Mouse (Mus musculus) kidney, adult 2 months (tissue): ENCODE data around the gene Bcar3. TPM values are rescaled to one million over a fixed set of nuclear protein-coding genes. Genes with fewer than 3 reads are reported as not detected.

Experiments used
- DNase-seq: peaks from one replicate; pipeline ENCODE4 v3.0.0; 2021
- H3K27ac ChIP-seq: fragments of 200-500 bp; 2 replicates; pipeline ENCODE4 v1.5.1; 2012; ENCODE audit warnings: low read depth, low read length, control low read depth, inconsistent platforms; ENCODE audit not compliant: insufficient read depth
- H3K27me3 ChIP-seq: fragments of 200-500 bp; replicated peaks from 2 replicates; pipeline ENCODE4 v1.6.1; 2012; ENCODE audit warnings: mild to moderate bottlenecking, moderate library complexity, low read length, inconsistent platforms; ENCODE audit not compliant: control insufficient read depth, insufficient read depth
- H3K36me3 ChIP-seq: fragments of 200-500 bp; 2 replicates; pipeline ENCODE4 v1.6.1; 2012; ENCODE audit warnings: mild to moderate bottlenecking, moderate library complexity, low read length, inconsistent platforms; ENCODE audit not compliant: control insufficient read depth, insufficient read depth
- H3K4me1 ChIP-seq: fragments of 200-500 bp; 2 replicates; pipeline ENCODE4 v1.6.1; 2011; ENCODE audit warnings: low read length; ENCODE audit not compliant: control insufficient read depth, insufficient read depth
- H3K4me3 ChIP-seq: fragments of 200-500 bp; 2 replicates; pipeline ENCODE4 v1.5.1; 2011; ENCODE audit warnings: mild to moderate bottlenecking, low read depth, low read length, control low read depth; ENCODE audit not compliant: insufficient read depth
- CTCF ChIP-seq: fragments of 200-500 bp; conservative IDR thresholded peaks from 2 replicates; pipeline ENCODE4 v1.5.1; 2011; ENCODE audit warnings: low read depth, mild to moderate bottlenecking, control low read depth, low read length, moderate library complexity, mixed read lengths; ENCODE audit not compliant: insufficient read depth, insufficient read length
- POLR2A ChIP-seq: fragments of 200-500 bp; IDR thresholded peaks from one replicate; pipeline ENCODE4 v1.6.1; 2011; ENCODE audit warnings: low read depth, low read length, control low read depth
- WGBS: fragments of 180-500 bp; shearing (Covaris S2); methylation state at CpG from one replicate; pipeline ENCODE4 v1.1.7; 2018; 5-methylcytosine and 5-hydroxymethylcytosine counted together
- polyA plus RNA-seq: library from polyadenylated mRNA; depleted of rRNA; stranded (reverse); fragments of >200 nt; gene quantifications from 2 replicates; pipeline ENCODE4 v1.2.3, GENCODE M21; 2012

Gene Bcar3
- polyA plus RNA-seq, 1 experiment, result 41.3 TPM

GRCm38 (mm10) chr3:122445696-122446095 is 151.8 kb downstream of the Bcar3 start:
- TF ChIP-seq CTCF, result no peak
- no peak for TF ChIP-seq POLR2A
- Histone ChIP-seq H3K4me3 (no peak overlapping the region), H3K4me1 (no peaks in the 10 kb centered on the region), H3K27me3 (no peaks in the 10 kb centered on the region), H3K27ac (no peak overlapping the region), H3K36me3 (no peaks in the 10 kb centered on the region)
- no peak for DNase-seq
- 68% methylated on average over 11 of the region's 11 CpGs for WGBS

DNA sequence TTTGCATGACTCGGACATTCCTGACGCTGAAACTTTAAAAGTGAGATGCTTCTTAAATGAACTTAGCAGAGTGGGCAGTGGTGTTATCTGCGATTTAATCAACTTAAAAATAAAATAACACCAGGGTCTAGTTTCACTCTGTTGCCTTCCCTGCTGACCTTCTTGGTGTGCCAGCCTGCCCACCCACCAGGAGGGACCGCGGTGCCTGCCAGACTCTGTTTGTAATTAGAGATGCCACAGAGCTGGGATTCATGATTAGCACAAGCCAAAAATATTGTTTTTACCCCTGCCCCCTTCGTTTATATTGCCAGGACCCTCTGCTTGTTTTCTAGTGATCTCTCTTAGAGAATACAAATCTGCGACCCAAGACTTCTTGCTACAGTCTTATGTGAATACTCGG is 152.7 kb downstream of the Bcar3 start:
- H3K4me3 ChIP-seq, result no peak overlapping the region
- no peaks in the 10 kb centered on the region for H3K36me3 ChIP-seq
- H3K27me3 ChIP-seq, result no peaks in the 10 kb centered on the region
- no peaks in the 10 kb centered on the region for H3K4me1 ChIP-seq
- TF ChIP-seq CTCF (no peak), POLR2A (no peak)
- WGBS, result 52% methylated on average over 8 of the region's 8 CpGs
- DNase-seq, result no peak
- no peak overlapping the region for H3K27ac ChIP-seq

GRCm38 (mm10) chr3:122448196-122448595 is 154.3 kb downstream of the Bcar3 start:
- no peak overlapping the region for H3K4me3 ChIP-seq
- WGBS, result 97% methylated on average over 13 of the region's 13 CpGs
- no peak for DNase-seq
- TF ChIP-seq CTCF (no peak), POLR2A (no peak)
- H3K27me3 ChIP-seq, result no peaks in the 10 kb centered on the region
- no peaks in the 10 kb centered on the region for H3K4me1 ChIP-seq
- no peaks in the 10 kb centered on the region for H3K36me3 ChIP-seq
- H3K27ac ChIP-seq, result no peak overlapping the region

DNA sequence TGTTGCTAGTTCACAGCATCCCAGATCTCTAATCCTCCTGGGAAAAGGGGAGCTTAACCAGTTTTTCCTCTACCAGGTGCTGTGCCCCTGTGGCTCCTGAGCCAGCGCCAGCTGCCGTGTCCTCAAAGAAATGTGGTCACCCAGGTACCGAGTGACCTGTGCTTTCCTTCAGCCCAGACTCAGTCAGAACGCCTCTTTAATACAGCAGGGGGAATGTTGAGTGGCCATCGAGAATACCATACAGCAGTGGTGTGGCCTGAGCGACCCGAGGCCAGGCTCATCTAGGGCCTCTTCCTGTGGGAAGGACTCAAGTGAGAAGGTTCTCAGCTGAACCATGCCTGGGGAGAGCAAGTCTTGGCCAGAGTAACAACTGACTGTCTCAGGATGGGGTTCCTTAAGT is 156.1 kb downstream of the Bcar3 start:
- Histone ChIP-seq H3K27ac (no peak overlapping the region), H3K4me1 (no peaks in the 10 kb centered on the region), H3K36me3 (no peaks in the 10 kb centered on the region), H3K27me3 (no peaks in the 10 kb centered on the region), H3K4me3 (no peak overlapping the region)
- no peak for DNase-seq
- no peak for TF ChIP-seq POLR2A
- TF ChIP-seq CTCF, result no peak
- WGBS, result 85% methylated on average over 7 of the region's 7 CpGs

DNA sequence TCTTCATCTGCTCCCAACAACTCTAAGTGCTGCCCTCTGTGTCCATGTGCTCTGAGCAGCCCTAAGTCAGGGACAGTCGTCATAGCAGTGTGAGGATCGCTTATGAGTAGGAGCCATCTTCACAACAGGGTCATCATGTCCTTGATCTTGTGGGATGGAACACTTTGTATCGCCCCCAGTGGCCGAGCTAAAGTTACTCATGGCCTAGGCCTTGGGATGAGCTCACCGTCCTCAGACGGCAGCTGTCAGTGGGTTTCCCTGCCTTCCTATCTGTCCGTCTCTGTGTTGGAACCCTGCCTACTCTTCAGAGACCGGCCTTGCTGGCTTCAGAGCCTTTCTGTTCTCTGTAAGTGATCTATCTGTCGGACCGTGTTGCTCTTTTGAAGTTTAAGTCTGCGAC is 159.9 kb downstream of the Bcar3 start:
- peaks cover 4% of the 10 kb centered on the region; the same call in 1 of the 2 replicates for H3K4me1 ChIP-seq
- H3K4me3 ChIP-seq, result no peak overlapping the region
- H3K27me3 ChIP-seq, result no peaks in the 10 kb centered on the region
- no peaks in the 10 kb centered on the region for H3K36me3 ChIP-seq
- DNase-seq, result no peak
- 94% methylated on average over 11 of the region's 11 CpGs for whole genome bisulfite sequencing
- no peak for TF ChIP-seq CTCF
- TF ChIP-seq POLR2A, result no peak
- no peak overlapping the region for H3K27ac ChIP-seq

DNA sequence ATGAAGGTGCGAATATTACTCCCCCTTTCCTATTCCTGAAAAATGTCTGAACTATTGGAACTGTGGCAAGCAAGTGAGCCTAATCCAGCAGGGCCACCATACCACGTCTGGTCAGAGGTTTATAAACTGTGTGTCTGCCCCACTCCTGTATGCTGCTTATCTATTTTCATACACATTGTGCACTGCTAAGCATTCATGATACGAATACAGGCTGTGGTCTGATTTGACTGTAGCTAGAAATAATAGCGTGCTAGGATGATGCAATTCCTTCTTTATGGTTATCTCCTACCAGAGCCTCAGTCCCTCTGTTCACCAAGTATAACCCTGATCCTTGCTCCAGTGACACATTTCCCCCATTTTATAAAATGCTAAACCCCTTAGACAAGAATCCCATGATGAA is 162.2 kb downstream of the Bcar3 start:
- WGBS, result 94% methylated on average over 4 of the region's 4 CpGs

GRCm38 (mm10) chr3:122456807-122457206 is 162.9 kb downstream of the Bcar3 start:
- DNase-seq, result no peak
- no peak overlapping the region for H3K4me3 ChIP-seq
- TF ChIP-seq CTCF (no peak), POLR2A (no peak)
- H3K27me3 ChIP-seq, result no peaks in the 10 kb centered on the region
- WGBS, result 86% methylated on average over 4 of the region's 4 CpGs
- H3K27ac ChIP-seq, result no peak overlapping the region
- peaks cover 4% of the 10 kb centered on the region; the same call in 1 of the 2 replicates for H3K4me1 ChIP-seq
- H3K36me3 ChIP-seq, result no peaks in the 10 kb centered on the region

More for the DNA sequence above, 162.2 kb downstream of the Bcar3 start:
- TF ChIP-seq POLR2A, result no peak
- no peak for TF ChIP-seq CTCF
- Histone ChIP-seq H3K4me1 (peaks cover 4% of the 10 kb centered on the region; the same call in 1 of the 2 replicates), H3K27ac (no peak overlapping the region), H3K27me3 (no peaks in the 10 kb centered on the region), H3K4me3 (no peak overlapping the region), H3K36me3 (no peaks in the 10 kb centered on the region)
- no peak for DNase-seq
